Mouse (Mus musculus) layer of hippocampus, postnatal 36 days (tissue): Measurements from ENCODE around the gene Minos1. TPM values are rescaled to one million over a fixed set of nuclear protein-coding genes. Genes with fewer than 3 reads are reported as not detected.

Experiments used
- DNase-seq, 2 experiments: peaks; one replicate each; pipeline ENCODE4 v3.0.0; 2022
- total RNA-seq, 2 experiments: library from RNA; stranded (reverse); gene quantifications; 2 replicates each; pipeline ENCODE4 v1.2.3; 2021

Gene Minos1
- 100 to 1,000 TPM; 198 to 212 TPM for total RNA-seq

GRCm38 (mm10) chr4:139130701-139131549, at the start of gene Minos1:
TSS of gene Minos1 (minus strand) at chr4:139131113.
- peak; percentile 95 to 97 for DNase-seq

GRCm38 (mm10) chr4:139179731-139180625, 49.1 kb upstream of the Minos1 start:
- DNase-seq, result no peak

DNA sequence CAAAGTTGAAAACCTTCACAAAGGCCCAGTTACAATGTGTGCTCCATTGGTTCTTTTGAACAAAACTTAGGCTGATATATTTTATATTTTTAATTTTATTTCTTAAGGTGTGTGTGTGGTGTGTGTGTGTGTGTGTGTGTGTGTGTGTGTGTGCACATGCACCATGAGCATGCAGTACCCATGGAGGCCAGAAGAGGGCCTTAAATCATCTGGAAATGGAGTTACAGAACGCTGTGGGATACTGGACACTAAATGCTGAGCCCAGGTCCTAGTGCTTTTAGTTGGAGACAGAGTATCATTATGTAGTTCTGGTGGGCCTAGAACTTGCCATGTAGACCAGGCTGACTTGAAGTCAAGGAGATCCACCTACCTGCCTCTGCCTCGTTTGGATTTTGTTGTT, 48.3 kb upstream of the Minos1 start:
- DNase-seq, result no peak

DNA sequence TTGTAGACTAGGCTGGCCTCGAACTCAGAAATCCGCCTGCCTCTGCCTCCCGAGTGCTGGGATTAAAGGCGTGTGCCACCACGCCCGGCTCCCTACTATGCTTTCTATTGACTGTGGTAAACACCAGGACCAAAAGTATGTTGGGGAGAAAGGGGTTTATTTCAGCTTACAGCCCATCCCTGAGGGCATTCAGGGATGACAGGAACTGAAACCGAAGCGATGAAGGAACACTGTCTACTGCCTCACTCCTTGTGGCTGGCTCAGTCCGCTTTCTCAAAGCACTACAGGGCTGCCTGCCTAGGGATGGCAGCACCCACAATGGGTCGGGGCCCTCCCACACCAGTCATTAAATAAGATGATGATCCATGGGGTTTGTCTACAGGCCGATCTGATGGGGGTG, 47.5 kb upstream of the Minos1 start:
- DNase-seq, result no peak

DNA sequence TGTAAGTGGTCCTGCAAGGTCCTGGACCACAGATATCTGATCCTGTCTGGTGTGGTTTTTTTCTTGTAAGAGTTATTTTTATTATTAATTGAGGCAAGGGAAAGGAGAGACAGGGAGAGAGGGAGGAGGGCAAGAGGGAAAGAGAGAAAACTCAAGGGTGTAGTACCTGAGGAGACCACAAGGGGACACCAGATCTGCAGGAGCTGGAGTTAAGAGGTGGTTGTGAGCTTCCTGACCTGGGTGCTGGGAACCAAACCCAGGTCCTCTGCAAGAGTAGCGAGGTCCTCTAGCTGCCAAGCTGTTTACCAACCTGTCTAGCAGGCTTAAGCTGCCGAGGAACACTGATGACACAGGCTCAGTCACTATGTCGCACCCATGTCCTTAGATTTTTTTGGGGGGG, 47.0 kb upstream of the Minos1 start:
- no peak for DNase-seq

- no peak for DNase-seq
These were observed 45.1 kb upstream of the Minos1 start for GRCm38 (mm10) chr4:139176023-139176422.

- DNase-seq, result no peak
These were observed 44.4 kb upstream of the Minos1 start for GRCm38 (mm10) chr4:139175061-139175971.

GRCm38 (mm10) chr4:139169748-139170279, 38.9 kb upstream of the Minos1 start:
- no peak for DNase-seq

- no peak for DNase-seq
These were observed 38.3 kb upstream of the Minos1 start for GRCm38 (mm10) chr4:139168985-139169747.

DNA sequence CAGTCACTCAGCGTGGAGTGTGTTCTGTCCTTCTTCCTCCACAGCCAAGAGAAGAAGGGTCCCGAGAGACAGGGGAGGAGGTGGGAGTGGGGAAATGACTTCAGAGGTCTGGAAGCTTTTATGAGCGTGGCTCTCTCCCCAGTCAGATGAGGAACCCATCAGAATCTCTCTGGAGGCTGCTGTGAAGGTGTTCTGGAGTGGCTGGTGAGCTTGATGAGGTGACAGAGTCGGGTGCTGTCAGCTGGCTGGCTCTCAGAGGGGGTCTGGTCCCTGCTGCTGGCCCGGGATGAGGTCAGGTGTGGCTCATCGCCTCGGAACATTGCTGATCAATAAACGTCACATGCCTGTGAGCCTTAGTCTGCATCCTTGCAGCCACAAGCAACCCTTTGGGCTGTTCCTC, 36.2 kb upstream of the Minos1 start:
- DNase-seq, result no peak

- no peak for DNase-seq
These were observed 35.3 kb upstream of the Minos1 start for GRCm38 (mm10) chr4:139166244-139166643.

DNA sequence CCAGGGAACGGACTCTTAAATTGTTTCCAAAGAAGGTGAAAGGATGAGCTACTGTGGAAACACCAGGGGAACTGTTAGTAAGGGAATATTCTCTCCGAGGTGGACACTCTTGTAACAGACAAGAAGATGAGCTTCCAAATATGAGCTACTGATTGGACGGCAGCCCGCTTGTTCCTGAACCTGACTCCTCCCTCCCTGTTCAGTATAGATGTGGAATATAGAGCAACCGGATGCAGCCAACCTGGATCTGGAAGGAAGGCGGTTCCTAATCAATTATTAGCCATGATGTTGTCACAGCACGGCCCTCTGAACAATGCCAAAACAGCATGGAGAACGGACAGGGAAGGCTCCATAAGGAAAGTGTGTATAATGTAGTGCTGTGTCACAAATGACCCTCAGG, 34.3 kb upstream of the Minos1 start:
- DNase-seq, result no peak

- no peak for DNase-seq
These were observed 33.2 kb upstream of the Minos1 start for GRCm38 (mm10) chr4:139164082-139164481.

- DNase-seq, result no peak
These were observed 30.2 kb upstream of the Minos1 start for GRCm38 (mm10) chr4:139161076-139161475.

- no peak for DNase-seq
These were observed 27.4 kb upstream of the Minos1 start for GRCm38 (mm10) chr4:139158350-139158749.

- DNase-seq, result no peak
These were observed 25.6 kb upstream of the Minos1 start for GRCm38 (mm10) chr4:139156538-139156937.

DNA sequence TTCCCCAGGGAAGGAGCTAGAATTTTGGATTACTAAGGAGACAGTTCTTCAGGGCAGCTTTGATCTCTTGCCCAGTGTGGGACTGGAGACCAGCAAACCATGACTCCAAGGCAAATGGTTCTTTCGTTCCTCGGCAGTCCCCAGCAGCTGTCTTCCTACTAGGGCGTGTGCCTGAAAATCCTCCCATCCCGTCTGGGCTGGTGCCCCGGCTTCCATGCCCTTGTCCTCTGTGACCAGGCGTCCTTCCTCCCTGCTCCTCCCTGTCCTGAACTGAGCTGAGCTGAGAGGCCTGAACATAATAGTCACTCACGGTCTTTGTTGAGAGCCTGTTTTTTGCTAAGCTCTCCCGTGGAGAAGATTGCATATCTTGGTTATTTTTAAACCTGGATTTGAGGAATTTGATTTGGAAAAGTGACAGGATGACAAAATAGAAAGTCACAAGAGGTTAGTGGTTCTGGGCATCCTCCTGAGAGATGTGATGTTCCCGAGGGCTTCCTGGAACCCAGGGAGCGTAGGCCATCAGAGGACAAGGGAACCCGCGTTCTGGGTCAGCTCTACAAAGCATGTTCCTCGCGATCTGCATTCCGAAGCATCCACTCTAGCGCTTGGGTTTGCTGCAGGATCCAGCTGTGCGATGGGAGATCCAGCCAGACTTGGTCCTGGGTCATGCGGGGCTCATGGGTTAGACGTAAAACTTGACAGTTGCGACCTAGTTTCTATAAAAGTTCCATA, 23.8 kb upstream of the Minos1 start:
- DNase-seq, result no peak

DNA sequence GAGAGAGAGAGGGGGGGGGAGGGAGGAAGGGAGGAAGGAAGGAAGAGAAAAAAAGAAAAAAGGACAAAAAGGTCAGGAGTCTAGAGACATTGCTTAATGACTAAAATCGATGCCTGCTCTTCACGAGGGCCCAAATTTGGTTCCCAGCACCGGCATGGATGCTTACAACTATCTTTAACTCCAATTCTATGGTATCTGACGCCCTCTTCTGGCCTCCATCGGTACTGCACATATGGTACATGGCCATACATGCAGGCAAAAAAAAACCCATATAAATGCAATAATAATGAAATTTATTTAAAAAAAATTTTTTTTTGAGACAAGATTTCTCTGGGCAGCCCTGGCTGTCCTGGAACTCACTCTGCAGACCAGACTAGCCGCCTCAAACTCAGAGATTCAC, 20.5 kb upstream of the Minos1 start:
- no peak for DNase-seq

DNA sequence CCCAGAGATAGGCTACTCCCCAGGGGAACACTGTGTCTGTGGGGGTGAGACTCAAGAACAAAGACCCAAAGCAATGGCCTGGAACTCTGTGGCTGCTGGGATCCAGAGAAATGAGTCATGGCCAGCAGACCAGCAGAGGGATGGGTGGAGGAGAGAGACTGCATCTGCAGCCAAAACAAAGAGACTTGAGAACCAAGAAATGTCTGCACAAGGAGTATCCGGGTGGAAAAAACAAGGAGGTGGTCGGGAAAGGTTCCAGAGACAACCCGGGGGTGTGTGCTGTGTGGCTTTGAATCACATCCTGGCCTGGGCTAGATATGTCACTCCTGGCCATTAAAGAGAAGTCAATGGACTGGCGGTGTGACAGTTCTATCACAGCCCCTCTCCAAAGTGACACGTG, 15.8 kb upstream of the Minos1 start:
- DNase-seq, result no peak

- no peak for DNase-seq
These were observed 14.2 kb upstream of the Minos1 start for GRCm38 (mm10) chr4:139145156-139145555.

GRCm38 (mm10) chr4:139144577-139144976, 13.7 kb upstream of the Minos1 start:
- no peak for DNase-seq
